Mouse (Mus musculus) induced T-regulatory cell, adult 2 months (primary cell): ENCODE data around the gene Mepce.
"Not testable (repeated sequence)": the region's sequence is repeated elsewhere in the genome, so short reads cannot be mapped to it uniquely, and the experiment has no call there.

Source experiments
- DNase-seq: peaks from one replicate; pipeline ENCODE4 v3.0.0-alpha.2; 2012; ENCODE audit warnings: low read depth

Mepce gene

DNA sequence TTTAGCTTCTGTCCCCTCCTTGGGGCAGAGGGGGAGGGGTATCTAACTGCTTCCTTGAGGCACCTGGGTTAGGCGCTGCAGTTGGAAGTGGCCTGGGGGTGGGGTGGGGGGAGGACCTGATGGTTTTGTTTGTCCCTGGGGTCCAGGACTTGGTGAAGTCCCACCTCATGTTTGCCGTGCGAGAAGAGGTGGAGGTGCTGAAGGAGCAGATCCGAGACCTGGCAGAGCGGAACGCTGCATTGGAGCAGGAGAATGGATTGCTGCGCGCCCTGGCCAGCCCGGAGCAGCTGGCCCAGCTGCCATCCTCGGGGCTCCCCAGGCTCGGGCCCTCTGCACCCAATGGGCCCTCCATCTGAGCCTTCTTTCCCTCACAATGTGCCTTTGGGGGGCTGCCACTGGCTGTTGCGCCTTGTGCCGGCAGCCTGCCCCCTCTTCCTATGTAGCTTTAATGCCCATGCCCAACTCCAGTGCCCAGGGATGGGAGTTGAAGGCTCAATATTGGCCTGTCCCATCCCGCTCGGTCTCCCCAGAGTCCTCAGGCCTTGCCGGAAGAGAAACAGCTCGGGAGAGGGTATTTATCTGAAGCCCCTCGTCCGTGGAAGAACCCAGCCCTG, 28.4 kb downstream of the Mepce start:
- DNase-seq, result no peak

DNA sequence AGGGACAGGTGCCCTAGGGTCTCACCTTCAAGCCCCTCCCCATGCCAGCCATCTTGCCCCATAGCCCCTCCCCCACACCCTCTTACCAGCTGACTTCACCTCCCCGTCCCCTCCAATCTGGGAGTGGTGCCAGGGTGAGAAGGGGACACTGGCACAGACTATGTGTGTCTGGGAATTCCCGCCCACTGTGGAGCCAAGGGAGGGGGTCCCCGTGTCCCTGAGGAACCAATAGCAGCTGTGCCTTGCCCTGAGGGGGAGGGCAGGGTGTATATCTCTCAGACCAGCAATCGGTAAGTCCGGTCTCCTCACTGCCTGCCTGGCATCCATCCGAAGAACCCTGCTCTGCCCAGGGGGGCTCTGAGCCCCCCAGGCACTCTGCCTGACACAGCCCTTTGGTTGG, 29.6 kb downstream of the Mepce start:
- DNase-seq, result no peak

DNA sequence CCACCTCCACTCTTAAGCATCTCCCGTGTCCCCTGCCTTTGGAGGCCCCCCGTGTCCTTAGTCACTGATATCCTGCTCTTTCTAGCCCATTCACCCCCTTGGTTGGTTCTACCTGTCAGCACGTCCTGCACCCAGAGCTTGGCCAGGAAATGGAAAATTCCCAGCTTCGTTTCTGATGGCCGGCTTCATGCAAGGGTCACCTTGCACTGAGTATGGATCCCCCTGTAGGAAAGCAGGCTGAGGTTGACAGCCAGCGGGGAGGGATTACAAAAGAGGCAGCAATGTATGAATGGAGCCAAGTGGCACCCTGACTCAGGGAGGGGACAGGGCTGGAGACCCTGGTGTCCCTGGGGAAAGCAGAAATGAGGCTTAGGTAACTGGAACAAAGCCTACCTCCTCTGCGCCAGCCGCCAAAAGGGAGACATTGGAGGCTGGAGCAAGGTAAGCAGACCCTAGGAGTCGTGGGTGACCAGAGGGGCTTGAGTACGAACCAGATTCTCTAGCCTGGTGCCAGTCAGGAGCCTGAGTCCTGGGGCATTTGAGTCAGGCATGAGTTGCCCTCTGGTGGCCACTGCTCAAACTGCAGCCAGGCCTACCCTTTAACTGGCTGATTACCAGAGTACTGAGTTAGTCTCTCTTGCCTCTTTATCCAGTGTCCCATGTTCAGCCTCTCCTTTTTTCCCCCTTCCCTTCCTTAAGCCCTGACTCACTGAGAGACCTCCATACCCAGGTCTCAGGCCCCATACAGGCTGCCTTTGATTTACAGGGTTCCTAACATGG, 30.4 kb downstream of the Mepce start:
- peak; percentile 92 for DNase-seq

DNA sequence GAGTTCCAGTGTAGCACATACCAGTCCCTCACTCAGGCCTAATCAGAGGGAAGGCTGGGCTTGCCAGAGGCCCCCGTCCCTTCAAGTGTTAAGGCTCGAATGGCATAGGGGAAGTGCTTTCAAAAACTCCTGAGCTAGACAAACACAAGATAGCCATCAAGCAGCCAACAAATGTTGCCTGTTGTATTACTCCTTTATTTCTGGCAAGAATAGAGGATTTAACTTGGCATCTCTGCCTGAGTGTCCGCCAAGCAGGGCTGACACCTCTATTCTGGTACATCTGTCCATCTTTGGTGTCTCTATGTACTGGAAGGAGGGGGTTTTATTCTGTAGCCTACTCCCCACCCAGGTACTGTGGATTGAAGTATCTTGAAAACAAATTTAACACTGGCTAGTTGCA, 31.3 kb downstream of the Mepce start:
- no peak for DNase-seq

DNA sequence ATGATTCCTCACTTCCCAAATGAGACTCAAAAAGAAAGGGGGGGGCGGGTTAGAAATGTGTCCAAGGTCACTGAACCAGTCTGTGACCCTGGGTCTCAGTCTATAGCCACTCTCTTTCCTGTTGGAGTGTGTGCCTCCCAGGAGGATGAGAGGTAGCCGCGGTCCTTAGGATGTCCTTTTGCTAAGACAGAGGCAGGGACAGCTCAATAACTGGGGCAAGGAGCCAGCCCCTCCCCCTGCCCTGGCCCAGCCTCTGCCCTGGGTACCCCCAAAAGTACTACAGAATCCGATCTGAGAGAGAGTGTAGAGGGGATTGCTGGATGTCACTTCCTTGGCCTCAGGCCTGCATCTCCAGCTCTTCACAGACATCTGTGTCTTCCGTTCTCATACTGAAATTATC, 32.0 kb downstream of the Mepce start:
- DNase-seq, result no peak

DNA sequence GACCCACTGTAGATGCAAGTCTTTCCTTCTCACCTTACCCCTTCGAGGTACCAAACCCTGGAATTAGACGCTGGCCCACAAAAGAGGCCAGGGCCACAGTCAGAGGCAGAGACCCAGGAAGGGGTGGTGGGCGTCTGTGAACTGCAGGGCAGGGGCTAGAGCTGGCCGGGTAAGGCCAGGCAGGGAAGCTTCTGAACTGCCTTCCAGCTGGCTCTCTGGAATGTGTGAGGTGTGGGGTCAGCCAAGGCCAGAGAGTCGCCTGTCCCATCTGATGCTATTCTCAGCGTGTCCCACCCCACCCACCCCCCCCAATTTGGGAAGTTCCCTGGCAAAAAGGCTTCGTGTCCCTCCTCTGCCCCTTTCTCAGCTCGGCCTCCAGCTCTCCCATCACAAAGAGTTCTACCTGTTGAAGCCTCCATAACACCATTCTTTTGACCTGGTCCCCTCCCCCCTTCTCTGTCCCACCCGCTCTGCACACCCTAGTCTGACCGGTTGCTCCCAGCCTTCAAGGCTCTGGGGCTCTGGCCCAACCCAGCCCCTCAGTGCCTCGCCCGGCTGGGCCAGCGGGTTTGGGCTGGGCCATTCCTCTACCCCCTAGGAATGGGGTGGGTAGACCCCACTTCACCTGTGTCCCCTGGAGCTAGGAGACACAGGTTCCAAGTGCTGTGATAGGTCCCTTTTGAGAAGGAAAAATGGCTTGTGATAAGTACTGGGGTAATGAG, 34.2 kb downstream of the Mepce start:
- DNase-seq, result no peak

DNA sequence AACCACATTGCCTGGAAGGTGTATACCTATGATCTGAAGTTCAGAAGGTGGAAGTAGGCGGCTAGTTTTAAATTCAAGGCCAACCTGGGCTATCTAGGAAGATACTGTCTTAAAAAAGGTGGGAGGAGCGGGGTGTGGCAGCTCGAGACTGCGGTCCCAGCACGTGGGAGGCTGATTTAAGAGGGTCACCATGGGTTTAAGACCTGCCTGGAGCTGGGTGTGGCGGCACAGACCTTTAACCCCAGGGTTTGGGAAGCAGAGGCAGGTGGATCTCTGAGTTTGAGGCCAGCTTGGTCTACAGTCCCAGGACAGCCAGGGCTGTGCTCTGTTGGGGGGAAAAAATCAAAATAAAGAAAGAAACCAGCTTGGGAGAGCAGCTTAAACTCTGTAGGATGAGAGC, 35.5 kb downstream of the Mepce start:
- DNase-seq, result no peak

DNA sequence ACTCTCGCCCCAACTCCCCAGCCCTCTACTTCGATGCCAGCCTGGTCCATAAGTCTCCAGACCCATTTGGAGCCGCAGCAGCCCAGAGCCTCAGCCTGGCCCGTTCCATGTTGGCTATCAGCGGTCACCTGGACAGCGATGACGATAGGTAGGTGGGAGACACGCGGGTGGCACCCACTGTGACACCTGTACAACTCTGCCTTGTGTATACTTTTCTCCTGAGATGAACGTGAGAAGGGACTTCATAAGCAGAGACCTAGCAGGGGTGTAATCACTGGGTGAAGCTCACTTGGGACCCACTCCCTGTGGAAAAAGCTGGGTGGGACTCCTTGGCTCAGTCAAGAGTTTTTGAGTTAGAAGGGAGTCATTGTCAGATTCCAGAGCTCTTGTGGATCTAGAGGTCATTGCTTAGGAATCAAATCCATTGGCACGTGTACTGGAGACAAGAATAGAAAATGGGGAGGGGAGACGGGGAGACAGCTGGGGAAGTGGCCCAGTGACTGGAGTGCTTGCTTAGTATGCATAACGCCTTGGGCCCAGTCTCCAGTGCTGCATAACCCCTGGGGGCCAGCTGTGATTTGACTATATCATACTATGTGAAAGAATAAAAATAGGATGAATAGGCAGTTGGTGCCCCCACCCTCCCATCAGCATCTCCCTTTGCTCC, 36.1 kb downstream of the Mepce start:
- DNase-seq, result no peak

DNA sequence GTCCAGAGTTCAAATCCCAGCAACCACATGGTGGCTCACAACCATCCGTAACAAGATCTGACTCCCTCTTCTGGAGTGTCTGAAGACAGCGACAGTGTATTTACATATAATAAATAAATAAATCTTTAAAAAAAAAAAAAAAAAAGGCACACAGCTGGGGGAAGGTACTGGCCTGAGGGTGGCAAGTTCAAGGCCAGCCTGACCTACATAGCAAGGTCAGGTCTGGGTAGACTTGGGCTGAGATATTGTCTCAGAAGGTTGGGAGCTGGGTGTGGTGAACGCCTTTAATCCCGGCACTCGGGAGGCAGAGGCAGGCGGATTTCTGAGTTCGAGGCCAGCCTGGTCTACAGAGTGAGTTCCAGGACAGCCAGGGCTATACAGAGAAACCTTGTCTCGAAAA, 37.2 kb downstream of the Mepce start:
- not testable (repeated sequence) for DNase-seq

DNA sequence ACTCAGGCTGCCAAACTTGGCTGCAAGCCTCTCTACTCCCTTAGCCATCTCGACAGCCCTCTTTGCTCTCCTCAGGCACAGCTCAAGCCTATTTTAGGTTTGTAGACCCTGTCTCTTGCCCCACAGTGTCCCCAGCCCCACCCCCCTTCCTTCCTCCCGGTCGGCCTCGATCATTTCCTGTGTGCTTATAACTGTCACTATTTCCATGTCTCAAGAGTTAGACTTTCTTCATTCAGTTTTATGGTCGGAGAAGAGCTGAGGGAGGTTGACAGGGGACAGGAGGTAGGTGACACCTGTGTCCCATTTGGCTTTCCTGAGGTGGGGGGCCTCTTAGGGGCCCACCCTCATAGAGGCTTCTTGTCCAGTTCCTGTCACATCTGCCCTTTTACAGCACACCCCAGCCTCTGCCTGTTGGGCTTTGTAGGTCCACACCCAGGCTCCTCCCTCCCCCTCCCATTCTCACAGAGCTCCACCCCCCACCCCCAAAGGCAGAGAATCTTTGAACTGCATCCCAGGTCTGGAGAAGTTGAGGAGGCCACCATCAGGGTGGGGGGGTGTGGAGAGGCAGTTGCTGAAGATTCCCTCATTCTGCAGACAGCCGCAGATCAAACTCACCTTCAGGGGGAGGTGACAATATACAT, 38.1 kb downstream of the Mepce start:
- DNase-seq, result peak; percentile 77

DNA sequence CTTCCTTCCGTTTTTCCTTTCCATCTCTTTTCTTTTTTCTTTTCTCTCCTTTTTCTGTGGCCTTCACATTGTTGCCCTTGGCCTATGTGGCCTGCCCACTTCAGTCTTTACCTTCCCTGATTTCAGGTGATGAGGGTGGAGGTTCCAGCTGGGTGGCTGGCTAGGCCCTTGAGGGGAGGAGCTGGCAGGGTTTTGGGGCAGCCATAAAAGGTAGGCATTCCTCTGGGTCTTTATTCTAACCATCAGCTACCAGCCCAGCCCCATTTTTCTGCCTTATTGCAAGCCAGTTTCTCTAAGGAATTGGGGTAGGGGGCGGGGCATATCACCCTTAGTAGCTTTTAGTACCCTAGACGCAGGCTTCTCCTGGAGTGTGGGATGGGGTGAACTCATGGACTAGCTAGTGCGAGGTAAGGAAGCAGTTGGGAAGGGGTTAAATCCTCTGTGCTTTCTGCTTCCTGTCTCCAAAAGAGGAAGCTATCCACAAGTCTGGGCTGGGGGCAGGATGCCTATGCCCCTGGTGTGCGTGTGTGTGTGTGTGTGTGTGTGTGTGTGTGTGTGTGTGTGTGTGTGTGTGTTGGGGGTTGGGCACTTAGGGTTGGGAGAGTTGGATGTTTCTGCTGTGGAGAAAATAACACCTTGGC, 39.2 kb downstream of the Mepce start:
- peak; percentile 58 for DNase-seq

DNA sequence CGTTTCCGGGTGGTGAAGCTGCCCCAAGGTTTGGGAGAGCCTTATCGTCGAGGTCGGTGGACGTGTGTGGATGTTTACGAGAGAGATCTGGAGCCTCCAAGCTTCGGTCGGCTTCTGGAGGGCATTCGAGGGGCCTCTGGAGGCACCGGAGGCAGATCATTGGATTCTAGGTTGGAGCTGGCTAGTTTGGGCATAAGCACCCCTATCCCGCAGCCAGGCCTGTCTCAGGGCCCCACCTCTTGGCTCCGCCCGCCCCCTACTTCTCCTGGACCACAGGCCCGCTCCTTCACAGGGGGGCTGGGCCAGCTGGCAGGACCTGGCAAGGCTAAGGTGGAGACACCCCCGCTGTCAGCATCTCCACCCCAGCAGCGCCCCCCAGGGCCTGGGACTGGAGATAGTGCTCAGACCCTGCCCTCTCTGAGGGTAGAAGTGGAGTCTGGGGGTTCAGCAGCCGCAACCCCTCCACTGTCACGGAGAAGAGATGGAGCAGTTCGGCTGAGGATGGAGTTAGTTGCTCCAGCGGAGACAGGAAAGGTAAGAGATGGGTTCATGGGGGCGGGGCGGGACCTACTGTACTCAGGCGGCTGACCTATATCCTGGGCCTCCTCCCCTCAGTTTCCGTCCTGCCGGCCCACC, 40.0 kb downstream of the Mepce start:
- DNase-seq, result peak; percentile 82

DNA sequence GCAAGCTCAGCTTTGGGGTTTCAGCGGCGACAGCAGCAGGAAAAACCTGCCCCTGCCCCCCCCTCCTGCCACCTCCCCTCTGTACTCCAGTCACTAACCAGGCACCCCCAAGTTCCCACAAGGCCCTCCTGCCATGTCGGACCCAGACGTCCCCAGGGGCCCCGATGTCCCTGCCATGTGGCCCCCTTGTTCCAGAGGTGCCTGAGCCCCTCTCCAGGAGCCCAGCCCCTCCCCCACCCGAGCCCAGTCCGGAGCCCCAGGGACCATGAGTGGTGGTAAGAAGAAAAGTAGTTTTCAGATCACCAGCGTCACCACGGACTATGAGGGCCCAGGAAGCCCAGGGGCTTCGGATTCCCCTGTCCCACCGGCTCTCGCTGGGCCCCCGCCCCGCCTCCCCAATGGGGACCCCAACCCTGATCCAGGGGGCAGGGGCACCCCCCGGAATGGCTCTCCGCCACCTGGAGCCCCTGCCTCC, 40.6 kb downstream of the Mepce start:
- no peak for DNase-seq

DNA sequence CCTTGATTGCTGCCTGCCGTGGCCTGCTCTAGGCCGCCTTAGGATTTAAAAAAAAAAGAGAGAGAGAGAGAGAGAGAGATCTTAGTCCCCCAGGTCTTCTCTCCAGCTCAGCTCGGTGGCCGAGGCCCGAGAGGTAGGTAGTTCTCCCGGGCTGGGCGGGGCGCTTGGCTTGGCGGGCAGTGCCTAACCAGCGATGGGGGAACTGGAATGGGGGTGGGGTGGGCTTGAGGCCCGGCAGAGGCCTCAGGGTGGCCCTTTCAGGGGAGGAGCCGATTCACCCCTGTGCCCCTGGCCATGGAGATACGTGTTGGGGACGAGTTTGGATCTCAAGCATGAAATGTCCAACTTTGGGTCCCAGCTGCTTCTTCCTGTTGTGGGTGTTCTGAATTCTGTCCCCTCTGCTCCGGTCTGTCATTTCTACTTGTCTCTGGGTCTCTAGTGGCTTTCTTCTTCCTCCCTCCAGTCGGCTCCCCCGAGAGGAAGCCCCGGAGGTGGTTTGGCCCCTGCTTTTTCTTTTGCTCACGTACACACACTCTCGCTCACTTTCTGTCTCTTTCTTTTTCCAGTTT, 41.1 kb downstream of the Mepce start:
- DNase-seq, result peak; percentile 78

DNA sequence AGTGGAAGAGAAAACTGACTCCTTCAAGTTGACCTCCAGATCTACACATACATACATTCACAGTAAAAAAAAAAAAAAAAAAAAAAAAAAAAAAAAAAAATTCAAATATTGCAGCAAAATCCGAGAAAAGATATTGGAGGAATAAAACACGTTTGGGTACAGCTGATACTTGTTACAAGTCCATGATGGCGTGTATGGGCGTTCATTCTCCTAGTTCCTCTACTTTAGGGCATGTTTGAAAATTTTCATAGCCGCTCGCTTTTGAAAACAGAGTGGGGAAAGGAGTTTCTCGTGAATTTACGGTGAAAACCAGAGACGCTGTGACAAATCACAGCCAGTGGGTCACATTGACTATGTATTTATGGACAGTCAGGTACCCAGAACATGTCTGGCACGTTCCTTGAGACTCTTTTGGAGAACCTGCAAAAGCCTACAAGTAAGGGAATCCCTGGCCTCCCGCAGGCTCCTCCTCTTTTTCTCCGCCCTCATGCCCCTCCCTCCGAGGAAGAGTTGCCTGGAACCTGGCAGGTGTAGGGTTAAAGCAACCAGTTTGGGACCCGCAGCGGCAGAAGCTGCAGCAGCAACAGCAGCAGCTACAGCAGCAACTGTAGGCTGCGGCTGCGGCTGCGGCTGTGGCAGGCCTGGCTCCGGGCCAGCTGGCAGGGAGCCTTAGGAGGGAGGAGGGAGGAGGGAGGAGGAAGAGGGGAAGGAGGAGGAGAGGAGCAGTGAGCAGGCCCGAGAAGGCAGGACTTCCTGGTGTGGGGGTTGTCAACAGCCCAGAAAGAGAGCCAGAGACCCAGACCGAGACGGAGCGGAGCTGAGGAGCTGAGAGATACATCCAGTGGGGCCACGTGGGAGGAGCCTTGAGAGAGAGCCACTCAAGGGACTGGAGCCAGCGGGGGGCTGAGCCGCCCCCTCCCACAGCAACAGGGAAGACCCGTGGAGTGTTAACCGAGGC, 42.0 kb downstream of the Mepce start, which contains the start of gene Tsc22d4:
TSS of gene Tsc22d4 (plus strand) at position 517 of the 958 bp plus-strand sequence.
- peak; percentile 93 for DNase-seq

DNA sequence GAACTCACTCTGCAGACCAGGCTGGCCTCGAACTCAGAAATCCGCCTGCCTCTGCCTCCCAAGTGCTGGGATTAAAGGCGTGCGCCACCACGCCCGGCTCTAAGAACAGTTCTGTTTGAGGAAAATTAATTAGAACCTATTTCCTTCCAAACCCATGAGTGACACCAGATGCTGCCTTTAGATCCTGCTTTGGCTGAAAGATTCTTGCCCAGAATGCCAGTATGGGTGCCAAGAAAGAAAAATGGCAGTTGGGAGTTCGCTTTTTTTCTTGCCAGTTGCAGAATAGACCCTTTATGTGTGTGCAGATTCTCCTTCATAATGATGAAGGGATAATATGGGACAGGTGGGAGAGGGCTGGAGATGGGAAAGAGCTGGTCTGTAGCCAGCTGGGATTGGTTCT, 43.3 kb downstream of the Mepce start:
- DNase-seq, result no peak

DNA sequence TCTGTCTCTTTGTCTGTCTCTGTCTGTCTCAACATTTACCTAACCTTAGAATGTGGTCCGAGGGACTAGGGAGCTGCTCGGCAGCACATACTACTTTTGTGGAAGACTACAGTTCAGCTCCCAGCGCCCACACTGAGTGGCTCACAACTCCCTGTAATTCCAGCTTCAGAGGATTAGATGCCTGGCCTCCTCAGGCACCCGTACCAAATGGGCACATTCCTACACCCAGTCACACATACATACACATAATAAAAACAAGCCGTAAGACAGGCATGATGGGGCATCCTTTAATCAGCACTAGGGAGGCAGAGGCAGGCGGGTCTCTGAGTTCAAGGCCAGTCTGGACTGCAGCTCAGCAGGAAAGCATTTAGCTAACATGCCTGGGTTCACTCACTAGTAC, 44.6 kb downstream of the Mepce start:
- no peak for DNase-seq

DNA sequence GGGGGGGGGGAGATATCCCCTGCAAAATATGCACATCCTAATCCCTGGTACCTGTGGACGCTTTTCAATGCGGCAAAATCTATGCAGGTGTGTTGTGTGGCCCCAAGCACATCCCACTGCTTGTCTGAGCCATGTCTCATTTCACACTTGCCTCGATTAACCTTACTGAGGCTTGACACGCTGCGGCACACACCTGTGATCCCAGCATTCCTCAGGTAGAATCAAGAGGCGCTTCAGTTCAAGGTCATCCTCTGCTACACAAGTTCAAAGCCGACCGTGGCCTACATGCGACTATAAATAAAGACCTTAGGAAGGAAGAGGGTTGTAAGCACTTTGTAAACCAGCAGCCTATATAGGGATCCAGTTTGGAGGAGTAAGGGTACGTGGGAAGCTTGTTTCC, 45.4 kb downstream of the Mepce start:
- DNase-seq, result no peak
